Mouse (Mus musculus): ENCODE results near the gene Tmem248.
"Not testable (repeated sequence)": the region's sequence is repeated elsewhere in the genome, so short reads cannot be mapped to it uniquely, and the experiment has no call there.

Tmem248 gene

GRCm38 (mm10) chr5:130204560-130204959 lies 12.3 kb upstream of the Tmem248 start:
- DNase-seq: no peak

DNA sequence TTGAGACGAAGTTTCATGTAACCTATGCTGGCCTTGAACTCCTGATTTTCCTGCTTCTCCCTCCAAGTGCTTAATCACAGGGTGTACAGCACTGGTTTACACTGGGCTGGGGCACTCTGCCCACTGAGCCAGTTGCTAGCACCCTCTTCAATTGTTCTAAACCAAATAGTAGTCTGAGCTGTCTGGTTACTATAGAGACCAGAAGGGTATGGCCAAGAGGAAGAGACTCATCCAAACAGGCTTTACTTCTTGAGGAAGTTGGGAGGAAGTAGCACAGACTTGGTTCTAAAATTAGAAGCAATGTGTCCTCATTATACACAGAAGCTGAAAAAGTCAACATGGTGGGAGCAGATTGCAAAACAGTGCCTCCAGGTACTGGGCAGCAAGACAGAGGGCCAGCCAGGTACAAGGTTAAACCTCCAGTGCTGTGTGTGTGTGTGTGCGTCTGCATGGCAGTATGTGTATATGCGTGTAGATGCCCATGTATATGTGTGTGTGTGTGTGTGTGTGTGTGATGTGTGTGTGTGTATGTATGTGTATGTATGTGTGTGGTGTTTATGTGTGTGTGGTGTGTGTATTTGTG lies 11.3 kb upstream of the Tmem248 start:
- no peak for DNase-seq

GRCm38 (mm10) chr5:130207299-130207698 lies 9.6 kb upstream of the Tmem248 start:
- no peak for DNase-seq

- no peak for DNase-seq
Observed at GRCm38 (mm10) chr5:130212956-130213355, 3.9 kb upstream of the Tmem248 start.

DNA sequence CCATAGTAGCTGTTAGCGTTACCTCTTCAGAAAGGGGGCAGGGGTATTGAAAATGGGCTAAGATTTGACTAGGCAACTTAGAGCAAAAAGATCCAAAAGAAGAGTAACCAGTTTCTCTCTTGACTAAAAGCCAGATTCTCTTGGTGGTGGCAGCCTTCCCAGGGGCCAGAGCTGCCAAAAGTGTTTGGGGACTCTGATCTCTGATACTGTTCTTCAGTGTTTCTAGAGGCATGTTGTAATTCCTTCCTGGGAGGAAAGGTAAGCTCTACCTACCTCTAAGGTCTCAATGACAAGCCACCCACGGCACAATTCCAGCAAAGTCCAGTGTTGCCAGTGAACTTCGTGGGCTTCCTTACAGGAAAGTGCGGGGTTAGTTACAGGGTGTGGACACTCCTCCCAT lies 525 bp downstream of the Tmem248 start:
- no peak for DNase-seq

- no peak for DNase-seq
Observed at GRCm38 (mm10) chr5:130218336-130218735, 1.5 kb downstream of the Tmem248 start.

DNA sequence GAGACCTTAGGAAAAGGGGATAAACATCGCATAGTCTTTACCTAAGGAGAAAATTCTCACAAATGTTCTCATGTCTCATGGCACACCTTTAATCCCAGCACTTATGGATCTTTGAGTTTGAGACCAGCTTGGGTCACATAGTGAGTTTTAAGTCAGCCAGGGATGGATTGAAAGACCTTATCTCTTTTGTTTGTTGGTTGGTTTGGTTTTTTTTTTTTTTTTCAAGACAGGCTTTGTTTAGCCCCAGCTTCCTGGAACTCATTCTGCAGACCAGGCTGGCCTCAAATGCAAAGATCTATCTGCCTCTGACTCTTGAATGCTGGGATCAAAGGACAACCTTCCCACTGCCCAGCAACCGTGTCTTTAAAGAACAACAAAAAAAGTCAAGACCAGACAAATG lies 4.4 kb downstream of the Tmem248 start:
- DNase-seq: no peak

DNA sequence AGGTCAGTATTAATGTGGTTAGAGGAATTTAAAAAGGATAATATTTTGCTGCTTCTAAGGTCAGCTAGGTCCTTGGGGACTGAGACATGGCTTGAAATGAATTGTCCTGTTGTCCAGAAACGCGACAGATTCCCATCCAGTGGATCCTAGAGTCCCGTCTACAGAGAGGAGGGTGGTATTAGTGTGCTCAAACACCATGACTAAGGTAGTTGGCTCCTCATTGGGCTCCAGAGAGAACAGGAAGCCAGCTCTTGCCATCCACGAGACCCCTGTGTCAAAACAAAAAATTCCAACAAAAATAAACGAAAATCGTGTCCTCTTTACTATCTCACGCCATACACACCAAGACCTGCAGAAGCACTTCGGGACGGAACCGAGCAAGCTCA lies 4.9 kb downstream of the Tmem248 start:
- no peak for DNase-seq

DNA sequence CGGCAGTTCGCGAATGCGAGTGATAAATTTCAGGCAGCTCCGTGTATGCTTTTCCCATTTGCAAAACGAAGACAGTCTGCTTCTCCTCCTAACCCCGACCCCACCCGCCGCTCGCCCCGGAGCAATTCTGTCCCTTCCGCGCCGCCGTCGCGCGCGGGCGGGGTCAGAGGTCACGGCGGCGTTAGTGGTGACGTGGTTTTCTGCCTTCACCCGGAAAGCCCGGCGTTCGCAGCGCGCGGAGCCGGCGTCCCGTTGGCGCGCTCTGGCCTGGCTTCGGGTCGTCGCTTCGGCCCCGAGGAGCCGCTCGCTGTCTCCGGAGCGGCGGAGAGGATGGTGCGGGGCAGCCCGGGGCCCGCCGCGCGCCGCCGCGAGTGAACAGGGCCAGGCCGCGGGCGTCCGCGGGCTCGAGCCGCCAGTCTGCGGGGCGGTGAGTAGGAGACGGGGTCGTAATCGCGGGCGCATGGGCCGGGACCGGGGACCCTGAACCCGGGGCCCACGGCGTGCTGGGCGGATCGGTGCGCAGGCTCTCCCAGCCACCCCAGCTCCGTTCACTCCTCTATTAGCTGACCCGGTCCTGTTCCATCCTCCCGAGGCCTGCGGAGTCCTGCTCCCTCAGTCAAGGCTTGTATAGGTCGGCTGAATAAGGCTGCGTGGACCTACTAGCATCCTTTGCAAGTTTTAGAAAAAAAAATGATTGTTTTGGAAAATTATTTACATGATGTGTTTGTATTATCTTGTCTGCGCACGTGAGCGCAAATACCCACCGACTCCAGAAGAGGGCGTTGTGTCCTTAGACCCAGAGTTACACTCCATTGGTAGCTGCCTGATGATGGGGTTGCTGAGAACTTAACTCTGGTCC lies 5.5 kb downstream of the Tmem248 start:
- DNase-seq: peak; percentile 96

GRCm38 (mm10) chr5:130226790-130227189 lies 9.9 kb downstream of the Tmem248 start:
- no peak for DNase-seq

GRCm38 (mm10) chr5:130228120-130228519 lies 11.2 kb downstream of the Tmem248 start:
- DNase-seq: no peak

DNA sequence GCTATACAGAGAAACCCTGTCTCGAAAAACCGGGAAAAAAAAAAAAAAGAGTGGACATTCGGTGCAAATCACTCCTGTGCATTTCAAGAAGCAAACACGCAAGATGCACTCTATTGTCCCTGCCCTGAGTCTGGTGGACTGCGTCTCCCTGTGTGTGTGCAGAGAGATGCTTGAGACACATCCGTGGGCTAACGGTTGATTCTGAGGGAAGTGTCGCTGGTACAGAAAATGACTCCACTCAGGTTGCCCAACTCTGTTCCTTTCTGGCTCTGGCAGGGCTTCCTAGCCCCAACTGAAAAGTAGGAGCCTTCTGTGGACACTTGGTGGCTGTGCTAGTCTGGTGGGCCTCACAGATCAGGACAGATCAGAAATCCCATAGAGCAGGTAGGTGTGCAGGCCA lies 19.4 kb downstream of the Tmem248 start:
- DNase-seq: no peak

- peak; percentile 57 for DNase-seq
Observed at GRCm38 (mm10) chr5:130239236-130239635, 22.4 kb downstream of the Tmem248 start.

- no peak for DNase-seq
Observed at GRCm38 (mm10) chr5:130239856-130240255, 23.0 kb downstream of the Tmem248 start.

DNA sequence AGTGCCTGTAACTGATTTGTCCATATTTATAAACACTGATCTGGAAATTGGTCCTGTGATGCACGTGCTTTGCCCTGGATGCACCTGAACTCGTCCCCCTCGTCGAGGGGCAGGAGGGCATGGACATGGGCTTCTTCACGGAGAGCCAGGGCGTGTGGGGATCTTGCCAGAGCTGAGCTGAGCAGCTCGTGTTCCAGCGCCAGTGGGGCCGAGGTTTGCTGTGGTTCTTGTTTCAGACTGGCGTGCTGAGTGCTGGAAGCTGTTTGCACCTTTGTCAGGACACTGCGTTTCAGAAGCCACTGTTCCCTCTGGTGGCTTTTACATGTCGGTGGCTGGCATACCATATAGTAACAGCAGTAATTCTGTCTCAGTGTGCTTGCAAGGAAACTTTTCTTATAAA lies 24.5 kb downstream of the Tmem248 start:
- no peak for DNase-seq

- DNase-seq: no peak
Observed at GRCm38 (mm10) chr5:130247823-130248222, 30.9 kb downstream of the Tmem248 start.

DNA sequence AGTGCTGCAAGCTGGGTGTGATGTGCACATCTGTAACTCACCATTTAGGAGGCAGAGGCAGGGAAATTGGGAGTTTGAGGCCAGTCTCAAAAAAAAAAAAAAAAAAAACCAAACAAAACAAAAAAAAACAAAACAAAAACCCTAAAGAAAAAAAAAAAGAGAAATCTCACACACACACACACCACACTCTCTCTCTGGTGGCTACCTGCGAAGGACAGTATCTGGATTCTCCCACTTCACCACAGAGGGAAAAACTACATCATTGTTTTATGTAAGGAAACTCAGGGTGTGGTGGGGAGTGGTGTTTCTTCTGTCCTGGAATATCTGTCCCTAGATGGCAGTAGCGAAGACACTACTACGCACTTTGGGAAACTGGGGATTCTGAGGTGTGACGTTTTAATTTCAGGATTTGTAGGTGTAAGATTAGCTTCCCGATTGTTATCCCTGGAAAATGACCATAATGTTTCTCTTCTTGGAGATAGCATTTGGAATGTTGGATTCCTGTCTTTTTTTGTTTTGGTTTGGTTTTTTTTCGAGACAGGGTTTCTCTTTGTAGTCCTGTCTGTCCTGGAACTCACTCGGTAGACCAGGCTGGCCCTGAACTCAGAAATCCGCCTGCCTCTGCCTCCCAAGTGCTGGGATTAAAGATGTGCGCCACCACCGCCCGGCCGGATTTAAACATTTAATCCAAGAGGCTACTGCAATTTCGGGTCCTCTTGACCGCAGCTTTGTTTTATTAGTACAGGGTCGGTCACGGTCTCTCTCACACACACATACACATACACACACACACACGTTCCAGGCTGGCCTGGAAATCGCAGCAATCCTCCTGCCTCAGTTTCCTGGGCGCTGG lies 37.5 kb downstream of the Tmem248 start:
- DNase-seq: no peak

DNA sequence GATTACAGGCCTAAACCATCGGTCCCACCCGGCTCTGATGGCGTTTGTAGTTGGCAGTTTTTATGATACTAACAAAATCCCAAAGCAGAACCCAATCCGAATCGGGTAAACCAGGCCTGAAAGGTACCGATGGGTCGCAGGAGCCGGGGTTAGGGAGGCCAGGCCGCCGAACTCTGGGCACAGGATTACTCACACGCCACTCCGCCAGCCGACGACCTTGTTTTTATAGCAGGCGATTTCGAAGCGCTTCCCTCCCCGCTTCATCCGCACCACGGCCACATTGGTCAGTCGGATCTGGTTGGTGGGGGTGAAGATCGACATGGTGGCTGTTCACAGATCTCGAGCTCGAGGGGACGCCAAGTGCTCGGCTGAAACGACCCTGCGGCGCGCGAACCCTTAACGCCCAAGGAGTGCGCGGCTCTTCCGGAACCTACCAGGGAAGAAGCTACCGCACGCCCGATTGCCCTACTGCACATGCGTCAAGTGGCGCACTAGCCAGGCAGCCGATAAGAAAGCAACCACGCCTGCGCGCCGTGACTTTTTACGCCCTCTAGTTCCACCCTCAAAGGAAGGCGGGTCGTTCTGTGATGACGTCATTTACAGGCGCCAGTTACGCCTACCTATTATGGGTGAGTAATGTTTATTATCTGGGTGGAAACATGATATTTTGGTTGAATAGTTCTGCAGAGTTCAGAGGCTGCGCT lies 38.3 kb downstream of the Tmem248 start, which contains the start of the genes Sbds and Tyw1:
Gene Sbds, minus strand, starts transcription at position 514 of the 704 bp plus-strand sequence.
Gene Tyw1, plus strand, starts transcription at position 603 of the 704 bp plus-strand sequence.
- peak; percentile 97 for DNase-seq

DNA sequence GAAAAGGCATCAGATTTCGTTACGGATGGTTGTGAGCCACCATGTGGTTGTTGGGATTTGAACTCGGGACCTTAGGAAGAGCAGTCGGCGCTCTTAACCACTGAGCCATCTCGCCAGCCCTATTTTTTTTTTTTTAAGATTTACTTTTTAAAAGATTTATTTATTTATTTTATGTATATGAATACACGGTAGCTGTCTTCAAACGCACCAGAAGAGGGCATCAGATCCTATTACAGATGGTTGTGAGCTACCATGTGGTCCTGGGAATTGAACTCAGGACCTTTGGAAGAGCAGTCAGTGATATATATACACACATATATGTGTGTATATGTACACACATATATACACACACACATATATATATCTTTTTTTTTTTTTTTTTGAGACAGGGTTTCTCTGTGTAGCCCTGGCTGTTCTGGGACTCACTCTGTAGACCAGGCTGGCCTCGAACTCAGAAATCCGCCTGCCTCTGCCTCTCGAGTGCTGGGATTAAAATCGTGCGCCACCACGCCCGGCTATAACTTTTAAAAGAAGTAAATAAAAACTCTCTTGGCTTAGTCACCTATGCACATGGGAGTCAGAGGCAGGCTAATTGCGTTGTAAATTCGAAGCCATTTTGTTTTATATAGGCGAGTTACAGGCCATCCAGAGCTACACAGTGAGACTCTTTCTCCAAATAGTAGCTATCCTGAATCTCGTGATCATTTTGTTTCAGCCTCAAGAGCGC lies 39.1 kb downstream of the Tmem248 start:
- DNase-seq: not testable (repeated sequence)

DNA sequence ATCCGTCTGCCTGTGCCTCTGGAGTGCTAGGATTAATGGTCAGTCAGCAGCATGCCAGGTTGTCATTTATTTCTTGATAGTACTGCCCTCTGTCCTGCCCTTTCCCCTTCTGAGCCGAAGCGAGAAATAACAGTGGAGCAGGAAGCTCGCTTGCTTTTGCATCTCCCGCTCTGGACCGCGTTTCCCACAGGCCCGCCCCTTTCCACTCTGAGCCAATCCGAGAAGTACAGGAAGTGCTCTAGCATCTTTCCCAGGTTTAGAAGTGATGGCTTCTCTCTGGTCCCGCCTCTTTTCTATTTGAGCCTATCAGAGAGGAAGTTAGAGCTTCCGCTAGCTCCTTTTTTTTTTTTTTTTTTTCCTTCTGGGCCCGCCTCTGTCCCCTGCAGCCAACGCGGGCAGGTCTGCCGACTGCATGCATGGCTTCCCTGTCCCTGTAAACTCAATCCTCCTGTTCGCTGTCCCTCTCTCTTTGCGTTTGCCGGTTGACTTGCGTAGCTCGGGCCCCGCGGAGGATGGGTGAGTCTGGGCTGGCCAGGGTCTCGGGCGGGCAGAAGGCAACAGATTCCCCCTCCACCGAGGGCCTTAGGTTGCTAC lies 39.9 kb downstream of the Tmem248 start:
- DNase-seq: peak; percentile 94

DNA sequence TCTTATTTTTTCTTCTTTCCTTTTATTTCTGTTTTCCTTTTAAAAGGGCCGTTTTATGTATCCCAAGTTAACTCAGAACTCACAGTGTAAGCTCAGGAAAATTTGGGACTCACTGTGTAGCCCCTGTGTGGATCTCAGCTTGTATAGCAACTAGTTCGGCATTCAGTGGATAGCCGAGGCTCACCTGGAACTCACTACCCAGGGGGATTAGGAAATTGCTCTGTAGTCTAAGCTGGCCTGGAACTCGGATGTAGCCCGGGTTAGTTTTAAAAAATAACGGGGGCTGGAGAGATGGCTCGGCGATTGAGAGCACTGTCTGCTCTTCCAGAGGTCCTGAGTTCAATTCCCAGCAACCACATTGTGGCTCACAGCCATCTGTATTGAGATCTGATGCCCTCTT lies 40.4 kb downstream of the Tmem248 start:
- no peak for DNase-seq

- no peak for DNase-seq
Observed at GRCm38 (mm10) chr5:130263454-130263853, 46.6 kb downstream of the Tmem248 start.

All from kidney, adult 18-20 months (tissue).